Mouse (Mus musculus) embryonic facial prominence, embryonic 13.5 days (tissue): ENCODE data around the gene Odf3b. TPM values are rescaled to one million over a fixed set of nuclear protein-coding genes. Genes with fewer than 3 reads are reported as not detected.

Experiments used
- ATAC-seq: fragments of 200-750 bp; cut with Nextera tagmentation; 2 replicates; pipeline ENCODE4 v1.8.0; 2017; ENCODE audit warnings: low read depth; ENCODE audit not compliant: insufficient number of reproducible peaks, insufficient read depth, low FRiP score, low TSS enrichment
- H3K27ac ChIP-seq: fragments of 300-500 bp; sonication (generic); 2 replicates; pipeline ENCODE4 v1.5.1; 2015; ENCODE audit warnings: moderate library complexity, mild to moderate bottlenecking, inconsistent platforms
- H3K27me3 ChIP-seq: fragments of 300-500 bp; sonication (generic); 2 replicates; pipeline ENCODE4 v1.6.1; 2015; ENCODE audit warnings: mild to moderate bottlenecking, inconsistent platforms
- H3K36me3 ChIP-seq: fragments of 300-500 bp; sonication (generic); 2 replicates; pipeline ENCODE4 v1.6.1; 2015; ENCODE audit warnings: mild to moderate bottlenecking, inconsistent platforms
- H3K4me1 ChIP-seq: fragments of 300-500 bp; sonication (generic); 2 replicates; pipeline ENCODE4 v1.6.1; 2015; ENCODE audit warnings: inconsistent platforms
- H3K4me2 ChIP-seq: fragments of 300-500 bp; sonication (generic); 2 replicates; pipeline ENCODE4 v1.6.1; 2015; ENCODE audit warnings: moderate library complexity, mild to moderate bottlenecking, inconsistent platforms
- H3K4me3 ChIP-seq: fragments of 300-500 bp; sonication (generic); 2 replicates; pipeline ENCODE4 v1.5.1; 2015; ENCODE audit warnings: mild to moderate bottlenecking, inconsistent platforms
- H3K9ac ChIP-seq: fragments of 300-500 bp; sonication (generic); 2 replicates; pipeline ENCODE4 v1.6.1; 2015; ENCODE audit warnings: mild to moderate bottlenecking, inconsistent platforms
- H3K9me3 ChIP-seq: fragments of 300-500 bp; sonication (generic); 2 replicates; pipeline ENCODE4 v1.6.1; 2016; ENCODE audit warnings: inconsistent platforms
- WGBS: fragments of 180-500 bp; shearing (Covaris S2); methylation state at CpG from one replicate; pipeline ENCODE4 v1.1.7; 2015; ENCODE audit warnings: mixed read lengths; 5-methylcytosine and 5-hydroxymethylcytosine counted together
- polyA plus RNA-seq: library from polyadenylated mRNA; unstranded; fragments of >200 nt; fragmentation: Nextera tagmentation; extraction: Ambion mirVana; gene quantifications from 2 replicates; pipeline ENCODE4 v1.2.1, GENCODE M21; 2015

The Odf3b gene
- polyA plus RNA-seq, 1 experiment from 2014 or later = 0.93 TPM

DNA sequence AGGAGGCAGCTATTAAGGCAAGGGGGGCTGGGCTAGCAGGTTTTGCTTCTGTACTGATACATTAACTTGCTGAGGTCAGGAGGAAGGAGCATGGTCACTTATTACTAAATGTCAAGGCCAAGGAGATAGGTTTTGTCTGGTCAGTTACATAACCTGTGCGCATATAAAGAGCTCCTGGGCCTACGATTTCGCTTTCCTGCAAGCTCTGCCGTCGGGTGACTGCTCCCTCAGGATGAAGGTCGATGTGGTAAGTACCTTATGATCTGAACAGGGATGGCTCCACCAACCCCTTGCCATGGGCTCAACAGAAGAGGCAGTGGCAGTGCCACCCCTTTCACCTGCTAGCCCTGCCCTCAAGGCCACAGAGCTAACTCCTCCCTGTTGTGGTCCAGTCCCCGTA, 44.8 kb downstream of the Odf3b start, which contains the start of gene Miox:
Miox (plus strand) TSS at position 128 of the 400 bp plus-strand sequence.
- 86% methylated on average over 7 of the region's 7 CpGs for WGBS
- ATAC-seq = no peak
- peak within 1 kb of the TSS; percentile 32; the same call in 1 of the 2 replicates for H3K9ac ChIP-seq

More for the DNA sequence above, 44.8 kb downstream of the Odf3b start, which contains the start of gene Miox:
- Histone ChIP-seq H3K36me3 (no peaks in the 10 kb centered on the region), H3K9me3 (no peaks in the 10 kb centered on the region), H3K4me3 (no peak within 1 kb of the TSS), H3K4me2 (no peak within 1 kb of the TSS), H3K27ac (no peak within 1 kb of the TSS), H3K27me3 (no peaks in the 10 kb centered on the region), H3K4me1 (no peaks in the 10 kb centered on the region)

Other genes with a start within 250 kb of the Odf3b start
- 4.6 and 4.7 TPM in 2 replicates for gene Mapk12, start 238.6 kb downstream of the Odf3b start, polyA plus RNA-seq
- 13.3 and 13.5 TPM in 2 replicates for gene Mapk11, start 229.7 kb downstream of the Odf3b start, polyA plus RNA-seq
- gene Plxnb2, start 198.5 kb downstream of the Odf3b start, polyA plus RNA-seq = 130 and 157 TPM in 2 replicates
- 21.3 TPM in 2 replicates for gene Dennd6b, start 182.8 kb downstream of the Odf3b start, polyA plus RNA-seq
- gene Ppp6r2, start 167.7 kb downstream of the Odf3b start, polyA plus RNA-seq = 40.0 and 41.7 TPM in 2 replicates
- gene Sbf1, start 64.0 kb downstream of the Odf3b start, polyA plus RNA-seq = 57.4 and 57.8 TPM in 2 replicates
- not detected in 2 replicates for gene Adm2, start 56.6 kb downstream of the Odf3b start, polyA plus RNA-seq
- not detected in 2 replicates for gene Miox, start 44.9 kb downstream of the Odf3b start, polyA plus RNA-seq
- gene Lmf2, start 23.6 kb downstream of the Odf3b start, polyA plus RNA-seq = 53.3 and 62.2 TPM in 2 replicates
- 164 and 188 TPM in 2 replicates for gene Ncaph2, start 23.6 kb downstream of the Odf3b start, polyA plus RNA-seq
- 4.6 and 4.7 TPM in 2 replicates for gene Sco2, start 5.4 kb downstream of the Odf3b start, polyA plus RNA-seq
- gene Tymp, start 2.2 kb downstream of the Odf3b start, polyA plus RNA-seq = 1.4 and 1.6 TPM in 2 replicates
- gene Klhdc7b, start 5.6 kb upstream of the Odf3b start, polyA plus RNA-seq = not detected in 2 replicates
- not detected in 2 replicates for gene Syce3, start 31.2 kb upstream of the Odf3b start, polyA plus RNA-seq
- 0.55 and 0.66 TPM in 2 replicates for gene Cpt1b, start 46.6 kb upstream of the Odf3b start, polyA plus RNA-seq
- gene C730034F03Rik, start 50.3 kb upstream of the Odf3b start, polyA plus RNA-seq = 5.5 and 6.0 TPM in 2 replicates
- not detected in 2 replicates for gene Gm44502, start 50.4 kb upstream of the Odf3b start, polyA plus RNA-seq
- gene Chkb, start 50.6 kb upstream of the Odf3b start, polyA plus RNA-seq = 59.3 and 71.1 TPM in 2 replicates
- 2.8 and 5.4 TPM in 2 replicates for gene Mapk8ip2, start 74.6 kb upstream of the Odf3b start, polyA plus RNA-seq
- gene Arsa, start 98.1 kb upstream of the Odf3b start, polyA plus RNA-seq = 20.8 and 22.9 TPM in 2 replicates
- gene Shank3, start 120.3 kb upstream of the Odf3b start, polyA plus RNA-seq = 2.2 and 2.9 TPM in 2 replicates
- gene Acr, start 189.0 kb upstream of the Odf3b start, polyA plus RNA-seq = 0.35 and 0.48 TPM in 2 replicates
- gene Rabl2, start 212.6 kb upstream of the Odf3b start, polyA plus RNA-seq = 51.5 and 54.8 TPM in 2 replicates